Mouse (Mus musculus): Measurements from ENCODE around the gene Catip. TPM values are rescaled to one million over a fixed set of nuclear protein-coding genes. Genes with fewer than 3 reads are reported as not detected.
"Not testable (repeated sequence)": the region's sequence is repeated elsewhere in the genome, so short reads cannot be mapped to it uniquely, and the experiment has no call there.

The Catip gene
- under 1 TPM; 0.29 to 0.69 TPM for total RNA-seq (2021)
- 0.24 and 0.51 TPM in 2 replicates for polyA plus RNA-seq (2012; rRNA removed)
- long read RNA-seq: 0 reads

GRCm38 (mm10) chr1:74361812-74362211 is at the start of gene Catip:
Gene Catip, plus strand, starts transcription at chr1:74362108.
- DNase-seq: peak; percentile 77

GRCm38 (mm10) chr1:74313049-74313692 is 48.7 kb upstream of the Catip start:
- peak; percentile 68 for DNase-seq

- DNase-seq: no peak
Measured at GRCm38 (mm10) chr1:74314796-74315195, 47.1 kb upstream of the Catip start.

GRCm38 (mm10) chr1:74316114-74316827 is 45.6 kb upstream of the Catip start:
- no peak for DNase-seq

GRCm38 (mm10) chr1:74318711-74319110 is 43.2 kb upstream of the Catip start:
- no peak for DNase-seq

- no peak for DNase-seq
Measured at GRCm38 (mm10) chr1:74321396-74321795, 40.5 kb upstream of the Catip start.

- DNase-seq: not testable (repeated sequence)
Measured at GRCm38 (mm10) chr1:74326916-74327315, 35.0 kb upstream of the Catip start.

- DNase-seq: no peak
Measured at GRCm38 (mm10) chr1:74329899-74330431, 31.9 kb upstream of the Catip start.

GRCm38 (mm10) chr1:74331046-74331681 is 30.7 kb upstream of the Catip start:
- no peak for DNase-seq

- DNase-seq: peak; percentile 98
Measured at GRCm38 (mm10) chr1:74332241-74332763, 29.6 kb upstream of the Catip start.

GRCm38 (mm10) chr1:74332930-74333329 is 29.0 kb upstream of the Catip start:
- no peak for DNase-seq

- DNase-seq: no peak
Measured at GRCm38 (mm10) chr1:74334607-74335006, 27.3 kb upstream of the Catip start.

GRCm38 (mm10) chr1:74335033-74335432 is 26.9 kb upstream of the Catip start:
- no peak for DNase-seq

- no peak for DNase-seq
Measured at GRCm38 (mm10) chr1:74335436-74336170, 26.3 kb upstream of the Catip start.

GRCm38 (mm10) chr1:74337241-74337771 is 24.6 kb upstream of the Catip start:
- DNase-seq: no peak

- DNase-seq: no peak
Measured at GRCm38 (mm10) chr1:74338013-74338412, 23.9 kb upstream of the Catip start.

- DNase-seq: no peak
Measured at GRCm38 (mm10) chr1:74338626-74339025, 23.3 kb upstream of the Catip start.

- DNase-seq: no peak
Measured at GRCm38 (mm10) chr1:74339917-74340316, 22.0 kb upstream of the Catip start.

- peak; percentile 88 for DNase-seq
Measured at GRCm38 (mm10) chr1:74340361-74340764, 21.5 kb upstream of the Catip start.

GRCm38 (mm10) chr1:74340992-74341391 is 20.9 kb upstream of the Catip start:
- not testable (repeated sequence) for DNase-seq

GRCm38 (mm10) chr1:74341898-74342297 is 20.0 kb upstream of the Catip start:
- DNase-seq: no peak

- no peak for DNase-seq
Measured at GRCm38 (mm10) chr1:74342308-74342707, 19.6 kb upstream of the Catip start.
